Mouse (Mus musculus) lung, adult 2 months (tissue): Measurements from ENCODE around the gene Slc38a6. TPM values are rescaled to one million over a fixed set of nuclear protein-coding genes. Genes with fewer than 3 reads are reported as not detected.

ENCODE experiments used
- DNase-seq: peaks from one replicate; pipeline ENCODE4 v3.0.0; 2022
- H3K4me1 ChIP-seq: fragments of 200-500 bp; 2 replicates; pipeline ENCODE4 v1.6.1; 2011; ENCODE audit warnings: low read length; ENCODE audit not compliant: control insufficient read depth, insufficient read depth
- H3K4me3 ChIP-seq: fragments of 200-500 bp; replicated peaks from 2 replicates; pipeline ENCODE3; 2011; ENCODE audit warnings: low read depth, mild to moderate bottlenecking, control low read depth, low read length; ENCODE audit errors: extremely low read depth
- CTCF ChIP-seq: fragments of 200-500 bp; IDR thresholded peaks from 2 replicates; pipeline ENCODE4 v1.5.1; 2011; ENCODE audit warnings: mild to moderate bottlenecking, low read length, control low read depth; ENCODE audit not compliant: insufficient read depth
- POLR2A ChIP-seq: fragments of 200-500 bp; IDR thresholded peaks from 2 replicates; pipeline ENCODE4 v1.6.1; 2011; ENCODE audit warnings: low read depth, mild to moderate bottlenecking, control low read depth, low read length, borderline replicate concordance; ENCODE audit errors: extremely low read depth
- WGBS: fragments of 180-500 bp; shearing (Covaris S2); methylation state at CpG from one replicate; pipeline ENCODE4 v1.1.7; 2018; 5-methylcytosine and 5-hydroxymethylcytosine counted together
- polyA plus RNA-seq: library from polyadenylated mRNA; depleted of rRNA; stranded (reverse); fragments of >200 nt; gene quantifications from 2 replicates; pipeline ENCODE4 v1.2.3, GENCODE M21; 2012

The Slc38a6 gene
- polyA plus RNA-seq, 1 experiment = 24.9 TPM

GRCm38 (mm10) chr12:73332701-73333100 is 46.1 kb downstream of the Slc38a6 start:
- Histone ChIP-seq H3K4me3 (no peak overlapping the region), H3K4me1 (no peaks in the 10 kb centered on the region)
- no peak for TF ChIP-seq POLR2A
- no peak for TF ChIP-seq CTCF
- WGBS = 91% methylated on average over 4 of the region's 4 CpGs
- DNase-seq = no peak

- TF ChIP-seq CTCF (no peak), POLR2A (no peak)
- no peak for DNase-seq
- no peaks in the 10 kb centered on the region for H3K4me1 ChIP-seq
- H3K4me3 ChIP-seq = no peak overlapping the region
- WGBS = 43% methylated on average over 8 of the region's 8 CpGs
Observed at GRCm38 (mm10) chr12:73334051-73334551, 47.5 kb downstream of the Slc38a6 start.

GRCm38 (mm10) chr12:73337127-73337526 is 50.5 kb downstream of the Slc38a6 start:
- no peak for TF ChIP-seq CTCF
- no peak for TF ChIP-seq POLR2A
- Histone ChIP-seq H3K4me3 (no peak overlapping the region), H3K4me1 (peaks cover 10% of the 10 kb centered on the region)
- 86% methylated on average over 7 of the region's 7 CpGs for WGBS
- no peak for DNase-seq

- Histone ChIP-seq H3K4me1 (peaks cover 13% of the 10 kb centered on the region), H3K4me3 (no peak overlapping the region)
- 36% methylated on average over 8 of the region's 8 CpGs for WGBS
- no peak for DNase-seq
- no peak for TF ChIP-seq POLR2A
- TF ChIP-seq CTCF = no peak
Observed at GRCm38 (mm10) chr12:73340642-73341293, 54.2 kb downstream of the Slc38a6 start.

GRCm38 (mm10) chr12:73341703-73342663 is 55.4 kb downstream of the Slc38a6 start:
- 36% methylated on average over 14 of the region's 14 CpGs for WGBS
- Histone ChIP-seq H3K4me3 (no peak overlapping the region), H3K4me1 (peaks cover 13% of the 10 kb centered on the region)
- DNase-seq = peak; percentile 34
- TF ChIP-seq POLR2A = peak; percentile 49; the same call in 1 of the 2 replicates
- no peak for TF ChIP-seq CTCF

GRCm38 (mm10) chr12:73344300-73344699 is 57.7 kb downstream of the Slc38a6 start:
- TF ChIP-seq CTCF (no peak), POLR2A (no peak)
- WGBS = 94% methylated on average over 4 of the region's 4 CpGs
- peaks cover 13% of the 10 kb centered on the region for H3K4me1 ChIP-seq
- H3K4me3 ChIP-seq = no peak overlapping the region
- DNase-seq = no peak

GRCm38 (mm10) chr12:73345157-73345556 is 58.6 kb downstream of the Slc38a6 start:
- TF ChIP-seq POLR2A = no peak
- no peak for TF ChIP-seq CTCF
- WGBS = 45% methylated on average over 12 of the region's 12 CpGs

GRCm38 (mm10) chr12:73347202-73347601 is 60.6 kb downstream of the Slc38a6 start:
- peaks cover 3% of the 10 kb centered on the region for H3K4me1 ChIP-seq
- TF ChIP-seq POLR2A = no peak
- no peak for TF ChIP-seq CTCF
- 75% methylated on average over 7 of the region's 7 CpGs for WGBS
- H3K4me3 ChIP-seq = no peak overlapping the region
- DNase-seq = no peak

More at GRCm38 (mm10) chr12:73345157-73345556, 58.6 kb downstream of the Slc38a6 start:
- no peak overlapping the region for H3K4me3 ChIP-seq
- no peak for DNase-seq
- H3K4me1 ChIP-seq = peaks cover 13% of the 10 kb centered on the region

GRCm38 (mm10) chr12:73350466-73350865 is 63.9 kb downstream of the Slc38a6 start:
- no peak for DNase-seq
- TF ChIP-seq POLR2A = no peak
- TF ChIP-seq CTCF = no peak
- WGBS = 81% methylated on average over 7 of the region's 7 CpGs
- no peaks in the 10 kb centered on the region for H3K4me1 ChIP-seq
- no peak overlapping the region for H3K4me3 ChIP-seq

GRCm38 (mm10) chr12:73350982-73351381 is 64.4 kb downstream of the Slc38a6 start:
- Histone ChIP-seq H3K4me3 (no peak overlapping the region), H3K4me1 (no peaks in the 10 kb centered on the region)
- TF ChIP-seq CTCF (no peak), POLR2A (no peak)
- no peak for DNase-seq
- 67% methylated on average over 9 of the region's 9 CpGs for WGBS
